Mouse (Mus musculus): ENCODE results near the gene Lrrc63. TPM values are rescaled to one million over a fixed set of nuclear protein-coding genes. Genes with fewer than 3 reads are reported as not detected.

Gene Lrrc63
- polyA plus RNA-seq, 1 experiment from 2014 or later, result not detected

- no peak for TF ChIP-seq CTCF (IDR thresholded peaks at IDR 0.05; ENCODE audit: low read depth)
- no peak for TF ChIP-seq EP300 (IDR thresholded peaks at IDR 0.05; ENCODE audit: low read depth)
- 84% methylated on average over 2 of the region's 2 CpGs for WGBS (ENCODE audit: insufficient replicate concordance)
- Histone ChIP-seq H3K4me3 (ENCODE audit: low read depth, low read length) (no peak overlapping the region), H3K27ac (ENCODE audit: low read depth) (no peak overlapping the region), H3K4me2 (ENCODE audit: low read depth, low read length) (no peak overlapping the region), H3K27me3 (ENCODE audit: insufficient read depth, low read length) (no peaks in the 10 kb centered on the region), H3K9me3 (ENCODE audit: low read length) (no peaks in the 10 kb centered on the region), H3K36me3 (replicated peaks; ENCODE audit: insufficient read depth, low read length) (no peaks in the 10 kb centered on the region), H3K9ac (replicated peaks) (no peak overlapping the region), H3K4me1 (ENCODE audit: insufficient read depth) (no peaks in the 10 kb centered on the region)
- no peak for ATAC-seq
- no peak for DNase-seq
Measured at GRCm38 (mm10) chr14:75165574-75166131, 35.0 kb upstream of the Lrrc63 start.

- Histone ChIP-seq H3K27ac (ENCODE audit: low read depth) (0 out of 2 replicates have a peak overlapping the region, but pooled peaks have one; percentile 22), H3K27me3 (ENCODE audit: insufficient read depth, low read length) (no peaks in the 10 kb centered on the region), H3K4me2 (ENCODE audit: low read depth, low read length) (no peak overlapping the region), H3K9ac (replicated peaks) (no peak overlapping the region), H3K4me3 (ENCODE audit: low read depth, low read length) (no peak overlapping the region), H3K4me1 (ENCODE audit: insufficient read depth) (no peaks in the 10 kb centered on the region), H3K9me3 (ENCODE audit: low read length) (no peaks in the 10 kb centered on the region), H3K36me3 (replicated peaks; ENCODE audit: insufficient read depth, low read length) (no peaks in the 10 kb centered on the region)
- DNase-seq, result no peak
- 86% methylated on average over 9 of the region's 9 CpGs for WGBS (ENCODE audit: insufficient replicate concordance)
- no peak for TF ChIP-seq CTCF (IDR thresholded peaks at IDR 0.05; ENCODE audit: low read depth)
- TF ChIP-seq EP300 (IDR thresholded peaks at IDR 0.05; ENCODE audit: low read depth), result no peak
- no peak for ATAC-seq
Measured at GRCm38 (mm10) chr14:75164345-75164744, 33.7 kb upstream of the Lrrc63 start.

- WGBS (ENCODE audit: insufficient replicate concordance), result 67% methylated on average over 8 of the region's 8 CpGs
- DNase-seq, result peak; percentile 9
- Histone ChIP-seq H3K4me3 (ENCODE audit: low read depth, low read length) (no peak overlapping the region), H3K9me3 (ENCODE audit: low read length) (no peaks in the 10 kb centered on the region), H3K4me1 (ENCODE audit: insufficient read depth) (no peaks in the 10 kb centered on the region), H3K36me3 (replicated peaks; ENCODE audit: insufficient read depth, low read length) (no peaks in the 10 kb centered on the region), H3K27ac (ENCODE audit: low read depth) (0 out of 2 replicates have a peak overlapping the region, but pooled peaks have one; percentile 22), H3K27me3 (ENCODE audit: insufficient read depth, low read length) (no peaks in the 10 kb centered on the region), H3K9ac (replicated peaks) (no peak overlapping the region), H3K4me2 (ENCODE audit: low read depth, low read length) (no peak overlapping the region)
- ATAC-seq, result no peak
- TF ChIP-seq CTCF (IDR thresholded peaks at IDR 0.05; ENCODE audit: low read depth) (no peak), EP300 (IDR thresholded peaks at IDR 0.05; ENCODE audit: low read depth) (no peak)
Measured at GRCm38 (mm10) chr14:75163866-75164265, 33.2 kb upstream of the Lrrc63 start.

GRCm38 (mm10) chr14:75159375-75159774 is 28.7 kb upstream of the Lrrc63 start:
- no peak overlapping the region for H3K9ac ChIP-seq (replicated peaks)
- 0 out of 2 replicates have a peak, but pooled peaks cover 3% of the 10 kb centered on the region for H3K4me1 ChIP-seq (ENCODE audit: insufficient read depth)
- no peak overlapping the region for H3K27ac ChIP-seq (ENCODE audit: low read depth)
- no peak overlapping the region for H3K4me3 ChIP-seq (ENCODE audit: low read depth, low read length)
- H3K27me3 ChIP-seq (ENCODE audit: insufficient read depth, low read length), result no peaks in the 10 kb centered on the region
- H3K36me3 ChIP-seq (replicated peaks; ENCODE audit: insufficient read depth, low read length), result no peaks in the 10 kb centered on the region
- WGBS (ENCODE audit: insufficient replicate concordance), result 61% methylated on average over 2 of the region's 2 CpGs
- DNase-seq (no peak), ATAC-seq (no peak)
- H3K9me3 ChIP-seq (ENCODE audit: low read length), result no peaks in the 10 kb centered on the region
- no peak overlapping the region for H3K4me2 ChIP-seq (ENCODE audit: low read depth, low read length)
- TF ChIP-seq EP300 (IDR thresholded peaks at IDR 0.05; ENCODE audit: low read depth), result no peak
- TF ChIP-seq CTCF (IDR thresholded peaks at IDR 0.05; ENCODE audit: low read depth), result no peak

DNA sequence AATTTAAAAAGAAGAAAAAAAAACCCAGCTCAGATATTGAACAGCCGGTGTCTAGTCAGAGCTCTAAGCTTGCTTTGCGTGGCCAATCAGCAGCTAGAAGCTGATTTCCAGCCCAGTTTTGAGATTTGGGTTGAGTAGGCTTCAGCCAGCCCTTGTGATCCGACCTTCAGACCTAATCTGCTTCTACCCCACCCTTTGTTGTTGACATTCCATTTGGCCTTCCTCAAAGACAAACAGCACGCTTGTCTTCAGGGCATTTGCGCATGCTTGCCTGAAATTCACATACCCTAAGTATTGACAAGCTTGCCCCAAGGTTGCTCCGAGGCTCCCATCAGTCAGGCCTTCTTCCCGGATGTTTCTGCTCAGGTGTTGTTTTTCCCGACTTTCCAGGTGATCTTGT is 23.8 kb upstream of the Lrrc63 start:
- no peak overlapping the region for H3K4me3 ChIP-seq (ENCODE audit: low read depth, low read length)
- peaks cover 19% of the 10 kb centered on the region for H3K4me1 ChIP-seq (ENCODE audit: insufficient read depth)
- no peak overlapping the region for H3K27ac ChIP-seq (ENCODE audit: low read depth)
- TF ChIP-seq EP300 (IDR thresholded peaks at IDR 0.05; ENCODE audit: low read depth) (no peak), CTCF (IDR thresholded peaks at IDR 0.05; ENCODE audit: low read depth) (no peak)
- DNase-seq (peak; percentile 7), ATAC-seq (no peak)
- no peaks in the 10 kb centered on the region for H3K9me3 ChIP-seq (ENCODE audit: low read length)
- H3K9ac ChIP-seq (replicated peaks), result no peak overlapping the region
- WGBS (ENCODE audit: insufficient replicate concordance), result 70% methylated on average over 8 of the region's 8 CpGs
- H3K4me2 ChIP-seq (ENCODE audit: low read depth, low read length), result no peak overlapping the region
- no peaks in the 10 kb centered on the region for H3K36me3 ChIP-seq (replicated peaks; ENCODE audit: insufficient read depth, low read length)
- H3K27me3 ChIP-seq (ENCODE audit: insufficient read depth, low read length), result no peaks in the 10 kb centered on the region

- Histone ChIP-seq H3K27me3 (ENCODE audit: insufficient read depth, low read length) (no peaks in the 10 kb centered on the region), H3K4me2 (ENCODE audit: low read depth, low read length) (no peak overlapping the region), H3K4me1 (ENCODE audit: insufficient read depth) (peaks cover 30% of the 10 kb centered on the region), H3K4me3 (ENCODE audit: low read depth, low read length) (no peak overlapping the region), H3K36me3 (replicated peaks; ENCODE audit: insufficient read depth, low read length) (no peaks in the 10 kb centered on the region), H3K9me3 (ENCODE audit: low read length) (no peaks in the 10 kb centered on the region), H3K9ac (replicated peaks) (no peak overlapping the region), H3K27ac (ENCODE audit: low read depth) (peak overlapping the region; percentile 45; the same call in 1 of the 2 replicates)
- 57% methylated on average over 3 of the region's 3 CpGs for WGBS (ENCODE audit: insufficient replicate concordance)
- ATAC-seq (no peak), DNase-seq (no peak)
- TF ChIP-seq CTCF (IDR thresholded peaks at IDR 0.05; ENCODE audit: low read depth) (no peak), EP300 (IDR thresholded peaks at IDR 0.05; ENCODE audit: low read depth) (no peak)
Measured at GRCm38 (mm10) chr14:75151146-75151545, 20.5 kb upstream of the Lrrc63 start.
